Mouse (Mus musculus): ENCODE results near the gene Oxnad1.
A peak's percentile ranks its signal among the peaks of the same experiment; 100 is the strongest.

DNA sequence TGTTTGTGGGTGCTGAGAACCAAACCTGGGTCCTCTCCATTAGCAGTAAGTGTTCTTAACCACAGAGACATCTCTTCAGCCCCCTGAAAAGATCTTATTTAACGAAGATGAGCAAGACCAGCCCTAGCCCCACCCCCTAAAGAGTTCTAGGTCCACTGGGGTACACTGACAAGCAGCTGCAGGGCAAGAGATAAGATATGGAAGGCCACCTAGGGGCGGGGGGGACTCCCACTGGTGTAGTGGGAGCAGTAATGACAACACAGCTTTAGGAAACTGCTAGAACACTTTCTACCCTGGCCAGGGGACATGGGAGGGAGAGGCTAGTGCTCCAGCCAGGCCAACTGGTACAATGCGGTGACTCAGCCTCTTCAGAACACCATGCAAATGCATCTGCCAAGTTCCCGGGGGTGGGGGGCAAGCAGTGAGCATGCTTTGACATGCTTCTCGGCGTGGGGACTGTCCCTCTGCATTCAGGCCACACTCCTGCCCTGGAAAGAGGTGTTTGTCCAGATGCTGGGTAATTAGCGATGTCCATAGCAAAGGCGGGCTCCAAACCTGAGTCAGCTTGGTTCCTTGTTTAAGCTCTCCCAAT lies 47.4 kb upstream of the Oxnad1 start:
- TF ChIP-seq EP300 (IDR thresholded peaks at IDR 0.05; ENCODE audit: low read length) (peak; percentile 18; the same call in 1 of the 2 replicates), ETS1 (conservative IDR thresholded peaks at IDR 0.05; ENCODE audit: low read depth, low read length) (no peak), ZNF384 (IDR thresholded peaks at IDR 0.05; ENCODE audit: low read depth, low read length) (no peak), POLR2A (IDR thresholded peaks at IDR 0.05; ENCODE audit: low read depth, low read length) (no peak), POLR2AphosphoS2 (IDR thresholded peaks at IDR 0.05; ENCODE audit: low read depth, low read length) (no peak), CTCF (conservative IDR thresholded peaks at IDR 0.05 in 1 of 2, IDR thresholded peaks at IDR 0.05 in 1 of 2; ENCODE audit: low read depth in 2 of 2, low read length in 2 of 2) (no peak), CHD2 (IDR thresholded peaks at IDR 0.05; ENCODE audit: low read length) (no peak)
